8 mouse cellular contexts compared by ENCODE assay signal in genomic region chr14:99099967-99100587, GRCm38 (mm10). TPM values are rescaled to one million over a fixed set of nuclear protein-coding genes. Genes with fewer than 3 reads are reported as not detected.
DNase-seq lines count a peak whose midpoint lies in the region; ATAC-seq and TF ChIP-seq lines count a peak whose summit lies in the region.

No protein-coding gene starts in this region.

- peaks cover 9% of the 10 kb centered on the region for H3K4me1 ChIP-seq in heart, embryonic 12.5 days (replicated peaks)
- no peaks in the 10 kb centered on the region for H3K4me1 ChIP-seq in ES-E14 (ENCODE audit: control insufficient read depth in 2 of 2, insufficient read depth in 2 of 2, low read length in 2 of 2, poor library complexity in 1 of 2)
- H3K4me1 ChIP-seq in limb, embryonic 13.5 days, result peaks cover 13% of the 10 kb centered on the region
- H3K4me1 ChIP-seq in neural tube, embryonic 14.5 days (ENCODE audit: control insufficient read depth, insufficient read depth, low read length), result peaks cover 12% of the 10 kb centered on the region; the same call in 1 of the 2 replicates

- peak overlapping the region; percentile 71 for H3K4me2 ChIP-seq in heart, embryonic 12.5 days
- H3K4me2 ChIP-seq in limb, embryonic 13.5 days (replicated peaks), result peak overlapping the region; percentile 63
- H3K4me2 ChIP-seq in neural tube, embryonic 14.5 days (ENCODE audit: low read depth, low read length), result peak overlapping the region; percentile 63

- WGBS in heart, embryonic 12.5 days, result 6% methylated on average over 20 of the region's 20 CpGs
- 6% methylated on average over 20 of the region's 20 CpGs for WGBS in limb, embryonic 13.5 days
- 7% methylated on average over 20 of the region's 20 CpGs for WGBS in neural tube, embryonic 14.5 days

- H3K4me3 ChIP-seq in heart, embryonic 12.5 days, result peak overlapping the region; percentile 78
- peak overlapping the region; percentile 76 to 86 for H3K4me3 ChIP-seq in ES-E14 (ENCODE audit: insufficient read depth in 1 of 2, low read depth in 1 of 2, low read length in 2 of 2, poor library complexity in 1 of 2, severe bottlenecking in 1 of 2)
- H3K4me3 ChIP-seq in limb, embryonic 13.5 days, result peak overlapping the region; percentile 95
- H3K4me3 ChIP-seq in neural tube, embryonic 14.5 days (ENCODE audit: low read depth, low read length), result peak overlapping the region; percentile 97

- H3K9ac ChIP-seq in heart, embryonic 12.5 days, result peak overlapping the region; percentile 75
- H3K9ac ChIP-seq in ES-E14 (ENCODE audit: insufficient read depth, low read depth, low read length, poor library complexity, severe bottlenecking), result peak overlapping the region; percentile 71
- H3K9ac ChIP-seq in limb, embryonic 13.5 days, result peak overlapping the region; percentile 68
- peak overlapping the region; percentile 68 for H3K9ac ChIP-seq in neural tube, embryonic 14.5 days (replicated peaks; ENCODE audit: low read depth, low read length)

- ATAC-seq in heart, embryonic 12.5 days (ENCODE audit: insufficient number of reproducible peaks, low FRiP score), result no peak
- no peak for ATAC-seq in limb, embryonic 13.5 days (ENCODE audit: low FRiP score, low read depth)
- ATAC-seq in neural tube, embryonic 14.5 days (ENCODE audit: low read depth), result peak; percentile 2; the same call in 1 of the 2 replicates

- peaks cover 48% of the 10 kb centered on the region for H3K36me3 ChIP-seq in heart, embryonic 12.5 days
- H3K36me3 ChIP-seq in ES-E14 (ENCODE audit: control insufficient read depth, insufficient read depth, low read length, poor library complexity, severe bottlenecking), result peaks cover 25% of the 10 kb centered on the region
- H3K36me3 ChIP-seq in limb, embryonic 13.5 days, result peaks cover 56% of the 10 kb centered on the region
- peaks cover 22% of the 10 kb centered on the region for H3K36me3 ChIP-seq in neural tube, embryonic 14.5 days (ENCODE audit: control insufficient read depth, insufficient read depth, low read length)

- H3K27me3 ChIP-seq in heart, embryonic 12.5 days (replicated peaks), result no peaks in the 10 kb centered on the region
- no peaks in the 10 kb centered on the region for H3K27me3 ChIP-seq in limb, embryonic 13.5 days
- no peaks in the 10 kb centered on the region for H3K27me3 ChIP-seq in neural tube, embryonic 14.5 days (ENCODE audit: control insufficient read depth, insufficient read depth, low read length)

- H3K27ac ChIP-seq in heart, embryonic 12.5 days (ENCODE audit: poor library complexity, severe bottlenecking), result no peak overlapping the region
- no peak overlapping the region for H3K27ac ChIP-seq in ES-E14 (ENCODE audit: insufficient read depth, low read depth, low read length, poor library complexity, severe bottlenecking)
- H3K27ac ChIP-seq in limb, embryonic 13.5 days, result no peak overlapping the region; the same call in 1 of the 2 replicates
- H3K27ac ChIP-seq in neural tube, embryonic 14.5 days (ENCODE audit: low read depth, low read length), result no peak overlapping the region

- no peaks in the 10 kb centered on the region for H3K9me3 ChIP-seq in heart, embryonic 12.5 days (replicated peaks)
- H3K9me3 ChIP-seq in ES-E14 (ENCODE audit: control insufficient read depth, insufficient read depth, low read depth, low read length), result no peaks in the 10 kb centered on the region
- H3K9me3 ChIP-seq in limb, embryonic 13.5 days, result no peaks in the 10 kb centered on the region
- H3K9me3 ChIP-seq in neural tube, embryonic 14.5 days (ENCODE audit: control insufficient read depth, low read length), result no peaks in the 10 kb centered on the region

- DNase-seq in heart, postnatal 4 days, result no peak
- DNase-seq in ES-E14 (ENCODE audit: low read depth, low spot score), result no peak
- DNase-seq in fibroblast of lung, adult 2 months (ENCODE audit: low read depth), result peak; percentile 8
- no peak for DNase-seq in retina, embryonic 14.5 days (ENCODE audit: low spot score)
- no peak for DNase-seq in gastrocnemius, postnatal 25 days

- in situ Hi-C loops in ES-E14 (cut with MboI; ENCODE audit: low sequenced_read_pairs in 2 of 2, unreplicated experiment in 2 of 2), result no loop called here

TF ChIP-seq in ES-E14, 5 proteins besides CTCF, POLR2A, EP300 and RAD21:
- TF ChIP-seq ZC3H11A (IDR thresholded peaks at IDR 0.05; ENCODE audit: borderline replicate concordance, low read depth, low read length) (no peak), ZNF384 (IDR thresholded peaks at IDR 0.05; ENCODE audit: low read depth, low read length) (no peak), CHD2 (IDR thresholded peaks at IDR 0.05; ENCODE audit: low read depth, low read length) (no peak), MAFK (IDR thresholded peaks at IDR 0.05; ENCODE audit: insufficient read depth, low read depth, low read length) (no peak), HCFC1 (IDR thresholded peaks at IDR 0.05; ENCODE audit: borderline replicate concordance, insufficient read depth, low read length) (no peak)

RNA-seq across cellular contexts. Expression of gene Dis3, which starts 0.5 kb away (rescaled TPM):
- 30.1 and 33.5 TPM in 2 replicates for polyA plus RNA-seq in heart, embryonic 12.5 days (2016; fragmentation: Nextera tagmentation; extraction: Ambion mirVana)
- total RNA-seq in heart, postnatal 4 days (2021), result 10 to 100 TPM; 25.9 to 27.4 TPM
- total RNA-seq in ES-E14 (2012; rRNA removed), result 42.4 and 45.2 TPM in 2 replicates
- polyA plus RNA-seq in limb, embryonic 13.5 days (2015; fragmentation: Nextera tagmentation; extraction: Ambion mirVana), result 35.0 and 36.4 TPM in 2 replicates
- polyA plus RNA-seq in neural tube, embryonic 14.5 days (2014; fragmentation: Nextera tagmentation; extraction: Ambion mirVana), result 27.4 and 30.1 TPM in 2 replicates
- total RNA-seq in gastrocnemius, postnatal 25 days (2021), result 10 to 100 TPM; 10.2 to 11.4 TPM

RNA-seq across cellular contexts. Expression of gene Pibf1, which starts 0.9 kb away (rescaled TPM):
- 17.6 and 17.9 TPM in 2 replicates for polyA plus RNA-seq in heart, embryonic 12.5 days (2016; fragmentation: Nextera tagmentation; extraction: Ambion mirVana)
- total RNA-seq in heart, postnatal 4 days (2021), result 1 to 10 TPM; 8.5 to 9.3 TPM
- 12.9 and 15.5 TPM in 2 replicates for total RNA-seq in ES-E14 (2012; rRNA removed)
- polyA plus RNA-seq in limb, embryonic 13.5 days (2015; fragmentation: Nextera tagmentation; extraction: Ambion mirVana), result 21.8 and 22.6 TPM in 2 replicates
- polyA plus RNA-seq in neural tube, embryonic 14.5 days (2014; fragmentation: Nextera tagmentation; extraction: Ambion mirVana), result 19.3 and 22.1 TPM in 2 replicates
- 1 to 10 TPM; 7.3 to 7.9 TPM for total RNA-seq in gastrocnemius, postnatal 25 days (2021)

RNA-seq across cellular contexts. Expression of gene Bora, which starts 54.1 kb away (rescaled TPM):
- polyA plus RNA-seq in heart, embryonic 12.5 days (2016; fragmentation: Nextera tagmentation; extraction: Ambion mirVana), result 47.0 and 48.5 TPM in 2 replicates
- total RNA-seq in heart, postnatal 4 days (2021), result 10 to 100 TPM; 11.7 to 14.6 TPM
- 18.0 and 29.3 TPM in 2 replicates for total RNA-seq in ES-E14 (2012; rRNA removed)
- 76.7 and 79.3 TPM in 2 replicates for polyA plus RNA-seq in limb, embryonic 13.5 days (2015; fragmentation: Nextera tagmentation; extraction: Ambion mirVana)
- polyA plus RNA-seq in neural tube, embryonic 14.5 days (2014; fragmentation: Nextera tagmentation; extraction: Ambion mirVana), result 10.6 and 14.3 TPM in 2 replicates
- total RNA-seq in gastrocnemius, postnatal 25 days (2021), result 1 to 10 TPM in 1 of 2 experiments, under 1 TPM in 1; 0.97 to 1.3 TPM

RNA-seq across cellular contexts. Expression of gene Mzt1, which starts 54.1 kb away (rescaled TPM):
- polyA plus RNA-seq in heart, embryonic 12.5 days (2016; fragmentation: Nextera tagmentation; extraction: Ambion mirVana), result 104 and 105 TPM in 2 replicates
- 10 to 100 TPM; 43.5 to 48.8 TPM for total RNA-seq in heart, postnatal 4 days (2021)
- 18.5 and 20.3 TPM in 2 replicates for total RNA-seq in ES-E14 (2012; rRNA removed)
- polyA plus RNA-seq in limb, embryonic 13.5 days (2015; fragmentation: Nextera tagmentation; extraction: Ambion mirVana), result 91.1 and 92.7 TPM in 2 replicates
- polyA plus RNA-seq in neural tube, embryonic 14.5 days (2014; fragmentation: Nextera tagmentation; extraction: Ambion mirVana), result 105 and 110 TPM in 2 replicates
- 10 to 100 TPM; 24.0 to 24.6 TPM for total RNA-seq in gastrocnemius, postnatal 25 days (2021)
